Mouse (Mus musculus): ENCODE results near the gene Olfr288. TPM values are rescaled to one million over a fixed set of nuclear protein-coding genes. Genes with fewer than 3 reads are reported as not detected.

The Olfr288 gene
- polyA plus RNA-seq (2012; ENCODE audit: low replicate concordance): not detected in 2 replicates

DNA sequence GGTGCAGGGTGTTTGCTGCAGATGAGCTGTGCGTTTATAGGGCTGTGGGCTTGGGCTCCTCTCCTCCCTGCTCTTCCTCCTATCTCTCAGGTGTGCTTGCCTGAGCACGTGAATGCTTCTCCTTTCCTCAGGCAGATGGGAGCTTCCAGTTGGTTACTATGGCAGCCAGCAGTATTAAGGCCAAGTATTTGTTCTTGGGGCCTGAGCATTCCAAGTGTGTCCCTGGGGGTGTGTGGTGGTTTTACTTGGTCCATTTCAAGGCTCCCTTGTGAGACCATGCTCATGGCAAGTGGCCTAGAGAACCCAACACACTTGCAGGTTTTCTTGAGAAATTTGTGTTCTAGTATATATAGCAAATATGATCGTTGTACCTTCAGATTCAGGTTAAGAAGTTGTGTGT is at the start of gene Olfr288:
Gene Olfr288 (minus strand): TSS at position 101 of the 400 bp plus-strand sequence.

DNA sequence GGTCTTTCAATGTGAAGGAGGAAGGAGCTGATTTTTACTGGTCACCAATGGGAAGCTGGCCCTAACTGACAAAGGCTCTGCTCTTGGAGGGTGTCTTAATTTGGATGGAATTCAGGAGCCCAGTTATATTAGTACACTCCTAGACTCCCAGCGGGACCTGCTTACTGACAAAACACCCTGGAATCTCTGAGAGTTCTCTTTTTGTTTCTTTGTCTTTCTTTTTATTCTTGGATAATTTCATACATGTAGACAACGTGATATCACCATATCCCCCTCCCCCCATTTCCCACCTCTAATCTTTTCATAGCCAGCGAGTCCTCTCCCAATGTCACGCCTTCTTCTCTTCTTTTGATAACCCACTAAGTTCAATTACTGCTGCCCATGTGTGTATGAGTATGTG is 39.0 kb upstream of the Olfr288 start, which contains the start of gene Olfr286:
Gene Olfr286 (minus strand): TSS at position 101 of the 400 bp plus-strand sequence.

GRCm38 (mm10) chr15:98220877-98221276 is 25.5 kb upstream of the Olfr288 start, which contains the start of the genes Gm44579 and Olfr287:
Gene Gm44579 (minus strand): TSS chr15:98220977.
Gene Olfr287 (minus strand): TSS chr15:98221056.

DNA sequence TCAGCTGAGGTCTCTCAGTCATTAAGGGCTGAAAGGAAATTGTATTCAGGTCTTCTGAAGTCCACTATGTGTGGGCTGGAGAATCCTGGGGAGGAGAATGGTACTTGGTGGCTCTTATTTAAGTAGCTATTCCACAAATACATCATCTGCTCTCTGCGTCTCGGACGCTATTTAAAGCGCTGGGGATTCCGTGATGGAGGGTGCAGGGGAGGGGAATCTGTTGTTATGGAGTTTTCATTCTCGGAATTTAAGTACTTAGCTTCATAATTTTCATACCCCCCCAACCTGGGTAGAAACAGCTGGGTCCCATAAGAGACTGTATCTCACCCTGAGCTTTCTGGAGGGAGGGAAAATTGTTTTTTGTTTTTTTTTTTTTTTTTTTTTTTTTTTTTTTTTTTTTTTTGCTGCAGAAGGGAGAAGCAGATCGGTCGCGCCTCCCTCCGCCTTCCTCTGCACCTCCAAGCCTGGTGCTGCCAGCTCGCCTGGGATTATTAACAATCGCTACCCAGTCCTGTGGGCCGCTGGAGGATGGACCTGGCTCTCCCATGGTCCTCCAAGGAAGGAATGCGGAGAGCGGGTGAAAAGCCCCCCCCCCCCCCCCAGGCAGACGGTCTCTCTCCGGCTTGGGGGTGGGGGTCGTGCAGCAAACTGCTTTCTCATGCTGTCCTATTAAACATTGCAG is 28.2 kb downstream of the Olfr288 start, which contains the start of gene Ccdc184:
Gene Ccdc184 (plus strand): TSS at position 196 of the 682 bp plus-strand sequence.

DNA sequence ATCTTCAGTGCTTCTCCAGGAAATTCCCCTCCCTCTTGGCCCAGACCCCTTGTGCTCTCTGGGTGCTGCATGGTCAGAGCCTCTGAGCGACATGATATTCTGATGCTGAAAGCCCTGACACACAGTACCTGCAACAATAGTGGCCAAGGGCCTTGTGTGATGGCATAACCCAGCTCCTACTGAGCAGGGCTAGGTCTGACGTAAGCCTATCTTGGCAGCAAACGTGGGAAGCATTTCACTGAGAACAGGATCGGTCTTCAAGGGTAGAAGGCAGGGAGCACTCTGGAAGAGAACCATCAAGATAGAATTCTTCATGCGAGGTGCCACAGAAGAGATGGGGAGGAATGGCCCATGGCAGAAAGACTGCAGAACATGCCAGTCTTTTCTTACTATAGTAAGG is 29.8 kb downstream of the Olfr288 start, which contains the start of gene Asb8:
Gene Asb8 (minus strand): TSS at position 101 of the 400 bp plus-strand sequence.

Other genes with a start within 250 kb of the Olfr288 start
- 5.7 and 17.3 TPM in 2 replicates for gene Tmem106c, start 231.3 kb downstream of the Olfr288 start, polyA plus RNA-seq (2012; ENCODE audit: low replicate concordance)
- not detected in 2 replicates for gene Col2a1, start 190.8 kb downstream of the Olfr288 start, polyA plus RNA-seq (2012; ENCODE audit: low replicate concordance)
- 10.8 and 21.1 TPM in 2 replicates for gene Pfkm, start 103.0 kb downstream of the Olfr288 start, polyA plus RNA-seq (2012; ENCODE audit: low replicate concordance)
- 20.6 and 31.0 TPM in 2 replicates for gene Senp1, start 101.8 kb downstream of the Olfr288 start, polyA plus RNA-seq (2012; ENCODE audit: low replicate concordance)
- gene Asb8, start 29.9 kb downstream of the Olfr288 start, polyA plus RNA-seq (2012; ENCODE audit: low replicate concordance): 1.5 and 4.5 TPM in 2 replicates
- 0.27 and 0.57 TPM in 2 replicates for gene Ccdc184, start 28.4 kb downstream of the Olfr288 start, polyA plus RNA-seq (2012; ENCODE audit: low replicate concordance)
- gene Gm44579, start 25.4 kb upstream of the Olfr288 start, polyA plus RNA-seq (2012; ENCODE audit: low replicate concordance): 0.08 TPM in 1 of 2 replicates, not detected in the other
- gene Olfr287, start 25.5 kb upstream of the Olfr288 start, polyA plus RNA-seq (2012; ENCODE audit: low replicate concordance): not detected in 2 replicates
- gene Olfr286, start 38.9 kb upstream of the Olfr288 start, polyA plus RNA-seq (2012; ENCODE audit: low replicate concordance): not detected in 2 replicates
- not detected in 2 replicates for gene H1fnt, start 61.8 kb upstream of the Olfr288 start, polyA plus RNA-seq (2012; ENCODE audit: low replicate concordance)
- 0.03 TPM in 1 of 2 replicates, not detected in the other for gene Zfp641, start 100.6 kb upstream of the Olfr288 start, polyA plus RNA-seq (2012; ENCODE audit: low replicate concordance)
- not detected in 2 replicates for gene Olfr285, start 121.8 kb upstream of the Olfr288 start, polyA plus RNA-seq (2012; ENCODE audit: low replicate concordance)
- not detected in 2 replicates for gene Olfr284, start 145.4 kb upstream of the Olfr288 start, polyA plus RNA-seq (2012; ENCODE audit: low replicate concordance)
- 0.09 TPM in 1 of 2 replicates, not detected in the other for gene Olfr283, start 185.4 kb upstream of the Olfr288 start, polyA plus RNA-seq (2012; ENCODE audit: low replicate concordance)
- gene Olfr282, start 235.7 kb upstream of the Olfr288 start, polyA plus RNA-seq (2012; ENCODE audit: low replicate concordance): not detected in 2 replicates

Measured in leukemia stem cell, adult 10-12 weeks (primary cell).